In the genomic region with DNA sequence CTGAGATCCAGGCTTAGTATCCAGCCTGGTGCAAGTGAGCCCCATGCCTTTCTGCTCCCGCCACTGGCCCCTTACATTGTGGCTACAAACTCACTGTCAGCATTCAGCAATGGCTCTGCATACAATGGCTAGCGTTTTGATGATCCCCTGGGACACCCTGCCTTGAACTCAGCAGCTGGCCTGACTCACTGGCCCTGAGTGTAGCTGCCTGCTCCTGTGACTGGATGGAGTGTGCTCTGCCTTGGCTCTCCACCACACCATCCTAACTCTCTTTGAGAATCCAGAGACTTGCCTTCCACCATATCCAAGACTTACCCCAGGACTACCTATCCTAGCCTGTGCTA, we compare ENCODE assay signal across 15 mouse cellular contexts. TPM values are rescaled to one million over a fixed set of nuclear protein-coding genes. Genes with fewer than 3 reads are reported as not detected.
DNase-seq lines count a peak whose midpoint lies in the region; ATAC-seq and TF ChIP-seq lines count a peak whose summit lies in the region.
"Had no signal": no experiment of that assay in that cellular context is flagged by ENCODE, and none has a peak within 500 bp of the region (broad histone marks: within the 10 kb centered on the region; RNA-seq: fewer than 3 reads in every experiment).

No protein-coding gene starts in this region.

- H3K4me1 ChIP-seq in heart, embryonic 10.5 days, result peaks cover 52% of the 10 kb centered on the region
- H3K4me1 ChIP-seq in liver, postnatal 0 days (ENCODE audit: insufficient read depth), result peaks cover 75% of the 10 kb centered on the region
- H3K4me1 ChIP-seq in liver, embryonic 11.5 days (replicated peaks; ENCODE audit: control insufficient read depth, insufficient read depth, low read length), result peaks cover 10% of the 10 kb centered on the region
- H3K4me1 ChIP-seq in intestine, embryonic 16.5 days (ENCODE audit: control insufficient read depth, insufficient read depth, low read length), result peaks cover 35% of the 10 kb centered on the region

- peak overlapping the region; percentile 18; the same call in 1 of the 2 replicates for H3K4me2 ChIP-seq in liver, postnatal 0 days (ENCODE audit: low read depth, low read length)
- no peak overlapping the region for H3K4me2 ChIP-seq in liver, embryonic 11.5 days
- no peak overlapping the region for H3K4me2 ChIP-seq in intestine, embryonic 16.5 days (ENCODE audit: low read depth, low read length)
- H3K4me2 ChIP-seq: forebrain, embryonic 15.5 days; heart, embryonic 13.5 days; limb, embryonic 13.5 days; neural tube, embryonic 13.5 days had no signal

- peak; percentile 53 to 68 for DNase-seq in heart, adult 18-20 months
- DNase-seq in heart, embryonic 10.5 days (ENCODE audit: low spot score), result no peak
- no peak for DNase-seq in liver, postnatal 0 days
- no peak for DNase-seq in liver, embryonic 11.5 days (ENCODE audit: low spot score)
- DNase-seq in NIH3T3 (ENCODE audit: low read depth), result peak; percentile 75
- no peak for DNase-seq in layer of hippocampus, adult 9-11 months
- DNase-seq in urinary bladder, postnatal 36 days (ENCODE audit: low spot score in 2 of 2), result no peak
- DNase-seq: cerebellum, adult 8-10 months; retina, postnatal 1 day; thymus, adult 18-20 months had no signal

- 66% methylated on average over 2 of the region's 2 CpGs for WGBS in heart, embryonic 10.5 days
- WGBS in liver, postnatal 0 days (ENCODE audit: insufficient replicate concordance), result 46% methylated on average over 2 of the region's 2 CpGs
- WGBS in liver, embryonic 11.5 days, result 86% methylated on average over 2 of the region's 2 CpGs
- 60% methylated on average over 2 of the region's 2 CpGs for WGBS in intestine, embryonic 16.5 days

- H3K9me3 ChIP-seq in heart, embryonic 10.5 days, result peaks cover 3% of the 10 kb centered on the region
- H3K9me3 ChIP-seq in liver, postnatal 0 days (ENCODE audit: low read length), result no peaks in the 10 kb centered on the region
- no peaks in the 10 kb centered on the region for H3K9me3 ChIP-seq in liver, embryonic 11.5 days (ENCODE audit: control insufficient read depth, low read length)
- H3K9me3 ChIP-seq in intestine, embryonic 16.5 days (ENCODE audit: control insufficient read depth, low read length), result peaks cover 4% of the 10 kb centered on the region; the same call in 1 of the 2 replicates
- H3K9me3 ChIP-seq: forebrain, embryonic 15.5 days; heart, embryonic 13.5 days; neural tube, embryonic 13.5 days had no signal

- H3K36me3 ChIP-seq in heart, embryonic 10.5 days, result peaks cover 6% of the 10 kb centered on the region; the same call in 1 of the 2 replicates
- H3K36me3 ChIP-seq in liver, postnatal 0 days (replicated peaks; ENCODE audit: insufficient read depth, low read length), result no peaks in the 10 kb centered on the region
- H3K36me3 ChIP-seq in liver, embryonic 11.5 days (ENCODE audit: control insufficient read depth, insufficient read depth, low read length), result no peaks in the 10 kb centered on the region
- H3K36me3 ChIP-seq in intestine, embryonic 16.5 days (ENCODE audit: control insufficient read depth, insufficient read depth, low read length), result no peaks in the 10 kb centered on the region
- H3K36me3 ChIP-seq: forebrain, embryonic 15.5 days; heart, embryonic 13.5 days; limb, embryonic 13.5 days; neural tube, embryonic 13.5 days had no signal

- no peak overlapping the region for H3K27ac ChIP-seq in heart, embryonic 10.5 days
- H3K27ac ChIP-seq in liver, postnatal 0 days (ENCODE audit: low read depth), result peak overlapping the region; percentile 89
- H3K27ac ChIP-seq in liver, embryonic 11.5 days (ENCODE audit: low read depth, low read length), result no peak overlapping the region
- H3K27ac ChIP-seq in intestine, embryonic 16.5 days (ENCODE audit: low read length), result 0 out of 2 replicates have a peak overlapping the region, but pooled peaks have one; percentile 45
- H3K27ac ChIP-seq: forebrain, embryonic 15.5 days; heart, embryonic 13.5 days; limb, embryonic 13.5 days; neural tube, embryonic 13.5 days had no signal

- no peak for ATAC-seq in liver, postnatal 0 days
- no peak for ATAC-seq in liver, embryonic 11.5 days (replicated peaks; ENCODE audit: low FRiP score)
- ATAC-seq in intestine, embryonic 16.5 days, result no peak
- ATAC-seq: forebrain, embryonic 15.5 days had no signal

- no peak for TF ChIP-seq CTCF in liver, postnatal 0 days (IDR thresholded peaks at IDR 0.05; ENCODE audit: low read depth)

- no peaks in the 10 kb centered on the region for H3K27me3 ChIP-seq in heart, embryonic 10.5 days (ENCODE audit: insufficient read depth, poor library complexity, severe bottlenecking)
- no peaks in the 10 kb centered on the region for H3K27me3 ChIP-seq in liver, postnatal 0 days (ENCODE audit: insufficient read depth, low read length)
- H3K27me3 ChIP-seq in liver, embryonic 11.5 days (replicated peaks; ENCODE audit: control insufficient read depth, insufficient read depth, low read length), result no peaks in the 10 kb centered on the region
- no peaks in the 10 kb centered on the region for H3K27me3 ChIP-seq in intestine, embryonic 16.5 days (replicated peaks; ENCODE audit: control insufficient read depth, insufficient read depth, low read length)
- H3K27me3 ChIP-seq: forebrain, embryonic 15.5 days; heart, embryonic 13.5 days; limb, embryonic 13.5 days; neural tube, embryonic 13.5 days had no signal

- no peak overlapping the region for H3K4me3 ChIP-seq in heart, embryonic 10.5 days
- no peak overlapping the region for H3K4me3 ChIP-seq in liver, postnatal 0 days (ENCODE audit: low read depth, low read length)
- no peak overlapping the region for H3K4me3 ChIP-seq in liver, embryonic 11.5 days (ENCODE audit: low read depth, low read length)
- no peak overlapping the region for H3K4me3 ChIP-seq in intestine, embryonic 16.5 days (ENCODE audit: low read length)
- H3K4me3 ChIP-seq: forebrain, embryonic 15.5 days; heart, embryonic 13.5 days; limb, embryonic 13.5 days; neural tube, embryonic 13.5 days had no signal

- no peak overlapping the region for H3K9ac ChIP-seq in liver, postnatal 0 days (replicated peaks)
- H3K9ac ChIP-seq in liver, embryonic 11.5 days (ENCODE audit: low read depth, low read length), result no peak overlapping the region
- peak overlapping the region; percentile 27; the same call in 1 of the 2 replicates for H3K9ac ChIP-seq in intestine, embryonic 16.5 days (ENCODE audit: low read depth, low read length)
- H3K9ac ChIP-seq: forebrain, embryonic 15.5 days; heart, embryonic 13.5 days; limb, embryonic 13.5 days; neural tube, embryonic 13.5 days had no signal

- no peak for TF ChIP-seq EP300 in liver, postnatal 0 days (IDR thresholded peaks at IDR 0.05; ENCODE audit: low read depth)

RNA-seq across cellular contexts. Expression of a gene that starts 19.4 kb away (rescaled TPM):
- total RNA-seq in heart, adult 18-20 months (2021), result 10 to 100 TPM; 50.5 to 54.1 TPM
- 20.9 and 22.0 TPM in 2 replicates for polyA plus RNA-seq in heart, embryonic 10.5 days (2016; fragmentation: Nextera tagmentation; extraction: Ambion mirVana)
- polyA plus RNA-seq in liver, postnatal 0 days (2015; fragmentation: Nextera tagmentation; extraction: Ambion mirVana), result 7.8 and 8.1 TPM in 2 replicates
- polyA plus RNA-seq in liver, embryonic 11.5 days (2014; fragmentation: Nextera tagmentation; extraction: Ambion mirVana), result 10.4 and 11.2 TPM in 2 replicates
- 5.7 and 5.8 TPM in 2 replicates for polyA plus RNA-seq in intestine, embryonic 16.5 days (2015; fragmentation: Nextera tagmentation; extraction: Ambion mirVana)

Comparison
In these comparisons a context has a peak if more than half of its experiments do, and no peak if none do; other contexts are left out.
1. DNase-seq: peak in heart, adult 18-20 months (2 of 2) and NIH3T3 (single experiment); none in heart, embryonic 10.5 days (single experiment), liver, postnatal 0 days (single experiment), liver, embryonic 11.5 days (single experiment), layer of hippocampus, adult 9-11 months (single experiment) and urinary bladder, postnatal 36 days (0 of 2).
2. H3K27ac ChIP-seq: peak in liver, postnatal 0 days (single experiment) and intestine, embryonic 16.5 days (single experiment); none in heart, embryonic 10.5 days (single experiment) and liver, embryonic 11.5 days (single experiment).